Mouse (Mus musculus) adrenal gland, postnatal 4 days (tissue): Measurements from ENCODE around the gene Cplx1. TPM values are rescaled to one million over a fixed set of nuclear protein-coding genes. Genes with fewer than 3 reads are reported as not detected.
A peak's percentile ranks its signal among the peaks of the same experiment; 100 is the strongest.

Experiments
- DNase-seq, 2 experiments: peaks; one replicate each; pipeline ENCODE4 v3.0.0; 2021 to 2022; ENCODE audit warnings: low spot score in 2 of 2, mixed read lengths in 2 of 2
- long read RNA-seq, 2 experiments: library from polyadenylated mRNA; stranded (forward); transcript quantifications; one replicate each; pipeline ENCODE4 v2.0.0; 2021
- total RNA-seq, 2 experiments: library from RNA; stranded (reverse); gene quantifications; 2 replicates each; pipeline ENCODE4 v1.2.3; 2021

Cplx1 gene
- 10 to 100 TPM in 1 of 2 experiments, 1 to 10 TPM in 1; 8.7 to 13.1 TPM for total RNA-seq
- long read RNA-seq, experiment 1, transcript Cplx1-201 (4 exons, 2,189 nt) = major isoform, 11 of 13 reads
- long read RNA-seq, experiment 1, partial matches to known transcripts = 2 of 13 reads
- long read RNA-seq, experiment 1, other reads (novel, unspliced or antisense) = 0 of 13 reads
- long read RNA-seq, experiment 2, transcript Cplx1-201 (4 exons, 2,189 nt) = major isoform, 10 of 14 reads
- long read RNA-seq, experiment 2, partial matches to known transcripts = 0 of 14 reads
- long read RNA-seq, experiment 2, other reads (novel, unspliced or antisense) = 4 of 14 reads

- DNase-seq = peak; percentile 19 to 30
Observed at GRCm38 (mm10) chr5:108549489-108550206, at the start of gene Cplx1. TSS of gene Cplx1 (minus strand) at chr5:108550024.

GRCm38 (mm10) chr5:108581361-108581891, 31.6 kb upstream of the Cplx1 start:
- no peak for DNase-seq

- DNase-seq = no peak
Observed at GRCm38 (mm10) chr5:108573054-108573453, 23.2 kb upstream of the Cplx1 start.

GRCm38 (mm10) chr5:108570991-108571390, 21.2 kb upstream of the Cplx1 start:
- DNase-seq = peak in 1 of 2 experiments; percentile 24

- DNase-seq = no peak
Observed at GRCm38 (mm10) chr5:108567104-108567503, 17.3 kb upstream of the Cplx1 start.

- DNase-seq = no peak
Observed at GRCm38 (mm10) chr5:108566523-108566922, 16.7 kb upstream of the Cplx1 start.

GRCm38 (mm10) chr5:108565381-108565780, 15.6 kb upstream of the Cplx1 start:
- no peak for DNase-seq

- DNase-seq = no peak
Observed at GRCm38 (mm10) chr5:108564346-108564745, 14.5 kb upstream of the Cplx1 start.

GRCm38 (mm10) chr5:108562483-108562882, 12.7 kb upstream of the Cplx1 start:
- no peak for DNase-seq

- no peak for DNase-seq
Observed at GRCm38 (mm10) chr5:108556986-108557385, 7.2 kb upstream of the Cplx1 start.

- no peak for DNase-seq
Observed at GRCm38 (mm10) chr5:108554041-108554440, 4.2 kb upstream of the Cplx1 start.

GRCm38 (mm10) chr5:108550207-108550594, 377 bp upstream of the Cplx1 start:
- DNase-seq = no peak

GRCm38 (mm10) chr5:108549137-108549488, 711 bp downstream of the Cplx1 start:
- DNase-seq = no peak

- no peak for DNase-seq
Observed at GRCm38 (mm10) chr5:108547636-108548035, 2.2 kb downstream of the Cplx1 start.

- no peak for DNase-seq
Observed at GRCm38 (mm10) chr5:108543516-108544291, 6.1 kb downstream of the Cplx1 start.

- DNase-seq = no peak
Observed at GRCm38 (mm10) chr5:108534188-108534587, 15.6 kb downstream of the Cplx1 start.

GRCm38 (mm10) chr5:108522597-108522996, 27.2 kb downstream of the Cplx1 start:
- no peak for DNase-seq

- DNase-seq = no peak
Observed at GRCm38 (mm10) chr5:108521896-108522295, 27.9 kb downstream of the Cplx1 start.

- no peak for DNase-seq
Observed at GRCm38 (mm10) chr5:108521016-108521415, 28.8 kb downstream of the Cplx1 start.

- DNase-seq = no peak
Observed at GRCm38 (mm10) chr5:108520153-108520552, 29.7 kb downstream of the Cplx1 start.

- DNase-seq = no peak
Observed at GRCm38 (mm10) chr5:108518951-108519350, 30.9 kb downstream of the Cplx1 start.
